Mouse (Mus musculus) ovary, postnatal 36 days (tissue): ENCODE data around the gene Ntrk3.
A peak's percentile ranks its signal among the peaks of the same experiment; 100 is the strongest.

ENCODE experiments used
- DNase-seq: peaks from one replicate; pipeline ENCODE4 v3.0.0; 2022; ENCODE audit warnings: low spot score, mixed read lengths

Ntrk3 gene

DNA sequence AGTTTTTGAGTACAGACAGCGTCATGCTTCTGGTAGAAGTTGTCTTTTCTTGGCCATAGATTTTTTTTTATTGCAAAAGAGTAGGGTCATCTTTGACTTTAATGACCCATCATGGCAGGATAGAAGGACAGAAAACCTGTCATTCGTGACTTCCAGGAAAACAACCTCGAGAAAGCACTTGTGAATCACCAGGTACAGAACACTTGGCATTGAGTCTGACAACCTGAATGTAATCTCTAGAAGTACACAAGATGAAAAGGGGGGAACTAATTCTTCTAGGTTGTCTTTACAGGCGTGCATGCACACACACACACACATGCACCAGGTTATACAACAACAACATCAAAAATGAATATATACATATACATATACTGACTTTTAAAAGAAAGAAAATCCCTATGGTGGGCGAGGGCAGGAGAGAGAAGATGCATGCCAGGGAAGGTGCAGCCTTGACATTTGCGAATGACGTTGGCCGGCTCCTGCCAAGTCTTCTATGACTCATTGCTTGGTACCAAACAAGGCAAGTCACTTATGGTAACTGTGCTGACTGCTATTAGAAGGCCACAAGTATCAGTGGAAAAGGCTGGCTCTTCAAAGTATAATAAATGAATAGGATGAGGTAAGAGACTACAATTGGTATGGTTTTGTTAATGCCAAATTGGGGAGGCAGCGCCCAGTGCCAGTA lies 217.4 kb downstream of the Ntrk3 start:
- DNase-seq = no peak

- DNase-seq = no peak
Observed at GRCm38 (mm10) chr7:78519689-78520088, 218.1 kb downstream of the Ntrk3 start.

- DNase-seq = no peak
Observed at GRCm38 (mm10) chr7:78518760-78519363, 218.9 kb downstream of the Ntrk3 start.

DNA sequence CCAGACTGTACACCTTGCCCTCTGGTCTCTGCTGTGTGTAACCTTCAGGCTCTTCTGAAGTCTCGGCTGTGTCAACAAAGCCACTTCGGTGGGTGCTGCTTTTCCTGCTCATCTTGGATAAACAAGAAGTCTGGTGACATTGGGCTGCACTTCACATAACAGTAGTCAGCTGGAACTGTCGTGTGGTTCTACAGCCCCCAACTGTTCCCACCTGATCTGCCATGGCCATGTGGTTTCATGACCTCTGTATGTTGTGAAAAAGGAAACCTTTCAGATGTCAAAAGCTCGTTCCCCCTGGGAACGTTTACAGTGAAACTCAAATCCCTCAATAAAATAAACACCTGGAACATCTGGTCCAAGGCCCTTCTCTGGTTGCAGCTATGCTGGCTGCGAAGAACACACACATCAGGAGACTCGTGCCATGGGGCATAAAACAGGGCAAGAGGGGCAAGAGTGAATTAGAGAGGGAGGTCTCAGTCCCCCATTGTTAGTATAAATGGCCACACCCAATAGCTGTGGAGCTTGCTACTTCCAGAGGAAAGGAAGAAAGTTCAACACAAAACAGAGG lies 222.7 kb downstream of the Ntrk3 start:
- no peak for DNase-seq

GRCm38 (mm10) chr7:78507032-78507611 lies 230.7 kb downstream of the Ntrk3 start:
- DNase-seq = no peak

DNA sequence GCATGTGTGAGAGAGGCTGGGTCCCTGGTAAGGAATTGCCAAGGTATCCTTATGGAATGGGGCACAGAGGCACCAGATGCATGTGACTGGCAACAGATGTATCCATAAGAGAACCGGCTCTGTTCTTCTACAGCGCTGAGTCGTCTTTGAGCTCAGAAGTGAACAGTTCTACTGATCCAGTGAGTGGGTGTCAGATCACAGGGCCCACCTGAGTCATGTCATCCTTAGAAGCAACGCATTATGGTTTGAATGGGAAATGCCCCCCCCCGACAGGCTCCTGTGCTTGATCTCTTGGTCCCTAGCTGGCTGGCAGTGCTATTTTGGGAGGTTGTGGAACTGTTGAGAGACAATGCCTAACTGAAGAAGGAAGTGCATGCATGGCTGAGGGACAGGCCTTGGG lies 236.9 kb downstream of the Ntrk3 start:
- no peak for DNase-seq

GRCm38 (mm10) chr7:78499970-78500369 lies 237.8 kb downstream of the Ntrk3 start:
- no peak for DNase-seq

GRCm38 (mm10) chr7:78498356-78498755 lies 239.5 kb downstream of the Ntrk3 start:
- DNase-seq = no peak

GRCm38 (mm10) chr7:78497819-78498218 lies 240.0 kb downstream of the Ntrk3 start:
- DNase-seq = peak; percentile 11

GRCm38 (mm10) chr7:78493591-78493990 lies 244.2 kb downstream of the Ntrk3 start:
- no peak for DNase-seq

DNA sequence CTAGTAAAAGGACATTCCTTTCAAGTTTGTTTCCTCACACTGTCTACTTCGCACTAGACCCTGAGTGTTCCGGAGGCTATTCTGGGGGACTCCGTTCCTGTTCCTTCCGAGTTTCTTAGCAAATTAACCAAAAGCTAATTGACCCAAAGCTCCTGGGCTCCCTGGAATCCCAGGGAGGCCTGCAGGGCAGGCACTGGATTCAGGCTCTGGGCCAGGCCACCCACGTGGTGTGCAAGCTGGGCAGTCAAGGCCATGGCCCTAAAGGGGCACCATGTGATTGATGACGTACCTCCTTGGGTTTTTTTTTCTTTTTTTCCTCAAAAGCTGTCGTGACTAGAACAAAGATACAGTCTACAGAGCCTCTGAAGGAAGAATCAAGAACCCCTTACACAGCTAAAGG lies 246.6 kb downstream of the Ntrk3 start:
- no peak for DNase-seq

DNA sequence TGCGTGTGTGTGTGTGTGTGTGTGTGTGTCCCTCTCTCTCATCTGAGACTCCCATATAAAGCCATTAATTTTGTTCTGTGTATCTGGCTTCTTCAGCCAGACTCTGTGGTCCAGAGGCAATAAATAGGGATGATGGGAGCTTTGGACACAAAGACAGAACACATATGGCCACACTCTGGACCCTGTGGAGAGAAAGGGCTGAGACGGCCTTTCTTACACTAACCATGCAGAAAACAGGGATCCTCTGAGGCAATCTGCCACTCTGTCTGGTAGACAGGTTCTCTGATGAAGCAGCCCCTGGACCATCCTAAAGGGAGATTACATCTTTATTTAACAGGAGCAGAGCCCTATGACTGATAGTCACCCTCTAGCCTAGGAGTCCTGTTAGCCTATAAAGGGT lies 253.5 kb downstream of the Ntrk3 start:
- no peak for DNase-seq

DNA sequence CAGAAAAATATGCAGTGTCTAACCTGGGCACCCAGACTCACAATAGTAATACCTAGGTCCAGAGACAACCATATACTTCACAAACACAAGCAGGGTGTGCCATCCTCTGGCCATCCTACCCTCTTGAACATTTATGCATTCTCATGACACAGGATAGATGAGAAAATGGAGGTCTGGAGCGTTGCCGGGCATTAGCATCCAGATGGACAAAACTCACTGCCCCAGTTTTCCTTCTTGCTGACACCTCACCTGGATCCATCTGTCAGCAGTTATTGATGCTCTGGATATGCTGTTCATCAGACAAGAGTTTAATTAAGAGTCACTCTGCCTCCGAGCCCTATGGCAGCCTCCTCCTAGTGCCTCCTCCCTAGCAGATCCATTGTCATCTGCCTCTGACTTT lies 254.1 kb downstream of the Ntrk3 start:
- no peak for DNase-seq

GRCm38 (mm10) chr7:78483061-78483460 lies 254.8 kb downstream of the Ntrk3 start:
- no peak for DNase-seq

DNA sequence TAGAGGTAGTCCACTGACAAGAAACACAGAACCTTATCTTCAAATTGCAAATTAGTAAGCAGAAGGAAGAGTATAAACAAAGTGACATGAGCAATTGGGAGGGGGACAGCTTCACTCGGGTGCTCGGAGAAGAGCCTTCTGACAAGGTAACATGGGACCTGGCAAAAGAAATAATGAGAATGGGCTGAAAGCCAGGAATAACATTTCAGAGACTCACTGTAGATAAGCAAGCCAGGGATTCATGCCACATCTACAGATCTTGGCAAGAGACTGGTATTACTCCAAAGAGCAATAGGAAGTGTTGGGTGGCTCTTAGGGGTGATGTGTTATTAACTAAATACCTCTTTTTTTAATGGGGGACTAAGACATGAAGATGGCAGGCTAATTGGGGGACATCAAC lies 258.9 kb downstream of the Ntrk3 start:
- DNase-seq = no peak

DNA sequence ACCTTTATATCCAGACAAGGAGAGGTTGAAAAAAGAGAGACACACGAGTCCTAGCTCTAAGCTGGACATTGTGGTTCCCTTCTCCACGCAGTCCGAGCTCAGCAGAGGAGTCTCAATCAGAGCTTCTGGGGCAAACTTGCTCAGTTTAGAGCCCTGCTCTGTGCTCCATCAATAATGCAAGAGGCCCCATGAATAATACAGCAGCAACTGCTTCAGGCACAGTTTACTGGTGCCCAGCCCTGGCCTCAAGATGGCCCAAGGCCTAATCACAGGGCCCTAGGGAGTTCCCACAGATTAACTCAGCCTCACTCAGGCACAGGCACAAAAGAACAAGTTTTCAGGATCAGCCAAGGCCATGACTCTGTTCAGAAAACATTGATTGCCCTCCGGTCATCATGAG lies 266.1 kb downstream of the Ntrk3 start:
- DNase-seq = no peak

- DNase-seq = no peak
Observed at GRCm38 (mm10) chr7:78471270-78471669, 266.5 kb downstream of the Ntrk3 start.

DNA sequence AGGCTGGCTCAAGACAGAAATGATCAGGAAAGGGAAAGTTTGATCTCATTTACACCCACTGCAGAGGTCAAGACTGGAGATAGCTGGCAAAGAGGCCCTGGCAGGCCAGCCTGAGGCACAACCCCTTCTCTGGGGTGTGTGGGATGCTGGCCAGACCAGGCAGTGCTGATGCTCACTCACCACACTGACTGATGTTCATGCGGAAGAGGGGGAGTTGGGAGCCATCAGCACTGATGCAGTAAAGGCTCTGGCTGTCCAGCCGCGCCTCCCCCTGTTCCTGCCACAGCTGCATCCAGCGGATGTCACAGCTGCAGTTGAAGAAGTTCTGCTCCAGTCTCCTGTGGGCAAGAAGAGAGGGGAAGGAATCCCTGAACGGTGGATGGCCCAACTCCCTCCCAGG lies 275.2 kb downstream of the Ntrk3 start:
- DNase-seq = no peak

DNA sequence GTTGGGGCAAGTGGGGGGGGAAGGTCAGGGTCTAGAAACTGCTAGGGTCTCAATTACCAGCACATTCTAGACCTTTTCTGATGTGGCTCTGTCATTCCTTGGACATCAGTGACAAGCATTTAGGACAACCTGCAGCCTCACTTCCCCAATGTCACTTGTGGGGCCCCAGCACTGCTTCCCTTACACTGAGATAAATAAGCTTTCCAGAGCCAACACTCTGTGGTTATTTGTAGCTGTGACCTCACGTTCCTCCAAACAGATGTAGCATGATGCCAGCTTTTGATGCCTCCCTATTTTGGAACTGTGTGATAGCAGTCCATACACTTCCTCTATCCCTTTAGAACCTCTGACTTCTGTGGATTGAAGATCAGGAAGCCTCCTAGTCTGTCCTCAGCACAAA lies 278.8 kb downstream of the Ntrk3 start:
- DNase-seq = no peak

DNA sequence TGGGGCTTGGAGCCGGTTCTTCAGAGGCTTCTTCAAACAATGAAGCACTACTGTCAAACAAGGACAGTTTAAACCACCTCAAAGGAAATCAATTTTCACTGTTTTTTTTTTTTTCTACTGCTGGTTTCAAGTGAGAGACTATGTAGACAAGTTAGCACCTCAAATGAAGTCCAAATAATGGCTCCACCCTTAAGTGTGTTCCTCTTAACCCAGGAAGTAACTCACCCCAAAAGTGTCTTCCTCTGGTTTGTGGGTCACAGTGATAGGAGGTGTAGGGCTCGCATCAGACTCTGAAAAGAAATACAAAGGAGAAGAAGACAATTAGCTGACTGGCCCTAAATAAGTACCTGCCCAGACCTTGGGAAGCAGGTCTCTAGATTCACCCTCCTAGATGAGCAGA lies 286.1 kb downstream of the Ntrk3 start:
- no peak for DNase-seq

GRCm38 (mm10) chr7:78449909-78450592 lies 287.8 kb downstream of the Ntrk3 start:
- no peak for DNase-seq

DNA sequence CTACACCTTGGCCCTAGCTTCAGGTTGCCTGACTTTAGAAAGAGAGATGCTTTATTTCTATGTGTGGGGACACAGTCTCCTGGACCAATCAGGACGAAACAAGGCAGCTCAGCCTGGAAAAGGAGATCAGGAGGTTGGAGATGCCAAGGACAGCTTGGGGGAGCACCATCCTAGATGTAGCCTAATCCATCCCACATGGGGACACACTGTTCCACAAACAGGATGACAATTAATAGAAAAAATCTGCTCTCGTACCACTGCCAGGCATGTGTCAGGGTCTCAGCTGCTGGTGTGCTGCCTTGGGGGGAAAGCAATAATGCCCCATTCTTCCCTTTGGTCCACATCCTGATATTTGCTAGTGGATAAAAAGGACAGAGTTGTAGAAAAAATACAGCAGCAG lies 289.0 kb downstream of the Ntrk3 start:
- DNase-seq = no peak
